Comparison of ENCODE assay signal across 22 mouse cellular contexts in genomic region chr11:101764546-101764945, GRCm38 (mm10). TPM values are rescaled to one million over a fixed set of nuclear protein-coding genes. Genes with fewer than 3 reads are reported as not detected.
A peak's percentile ranks its signal among the peaks of the same experiment; 100 is the strongest.
DNase-seq lines count a peak whose midpoint lies in the region; ATAC-seq lines count a peak whose summit lies in the region.
"Had no signal": no experiment of that assay in that cellular context is flagged by ENCODE, and none has a peak within 500 bp of the region (broad histone marks: within the 10 kb centered on the region; RNA-seq: fewer than 3 reads in every experiment).

No protein-coding gene starts in this region.

- H3K36me3 ChIP-seq in midbrain, embryonic 11.5 days (ENCODE audit: control insufficient read depth, insufficient read depth, low read length): peaks cover 23% of the 10 kb centered on the region
- peaks cover 86% of the 10 kb centered on the region for H3K36me3 ChIP-seq in midbrain, embryonic 13.5 days

- H3K4me2 ChIP-seq in midbrain, embryonic 11.5 days: no peak overlapping the region
- no peak overlapping the region for H3K4me2 ChIP-seq in midbrain, embryonic 13.5 days (replicated peaks)

- intact Hi-C loops in heart, postnatal 25 days (cut with DNase I): loop anchor here (1.0 kb wide), 1 partner anchor 50 kb away; no protein-coding TSS in a partner anchor

- H3K9ac ChIP-seq in midbrain, embryonic 11.5 days (ENCODE audit: low read length): no peak overlapping the region
- H3K9ac ChIP-seq in midbrain, embryonic 13.5 days (replicated peaks): no peak overlapping the region

- H3K4me3 ChIP-seq in midbrain, embryonic 11.5 days (ENCODE audit: low read depth, low read length): no peak overlapping the region
- H3K4me3 ChIP-seq in midbrain, embryonic 13.5 days (replicated peaks): no peak overlapping the region

- no peaks in the 10 kb centered on the region for H3K9me3 ChIP-seq in midbrain, embryonic 11.5 days (ENCODE audit: control insufficient read depth, low read length)
- no peaks in the 10 kb centered on the region for H3K9me3 ChIP-seq in midbrain, embryonic 13.5 days
- H3K9me3 ChIP-seq: G1E had no signal

- ATAC-seq in midbrain, embryonic 11.5 days (ENCODE audit: low FRiP score): no peak
- no peak for ATAC-seq in midbrain, embryonic 13.5 days
- ATAC-seq: activated CD4-positive, CD25-positive, alpha-beta regulatory T cell, adult 4 months; CD4-positive, CD25-positive, alpha-beta regulatory T cell, adult 4 months; Patski had no signal

- H3K27ac ChIP-seq in midbrain, embryonic 11.5 days (ENCODE audit: low read depth, low read length): no peak overlapping the region
- no peak overlapping the region for H3K27ac ChIP-seq in midbrain, embryonic 13.5 days

- no peaks in the 10 kb centered on the region for H3K27me3 ChIP-seq in midbrain, embryonic 11.5 days (ENCODE audit: control insufficient read depth, insufficient read depth, low read length)
- H3K27me3 ChIP-seq in midbrain, embryonic 13.5 days: no peaks in the 10 kb centered on the region
- H3K27me3 ChIP-seq: CH12.LX, Patski had no signal

- no peaks in the 10 kb centered on the region for H3K4me1 ChIP-seq in midbrain, embryonic 11.5 days (ENCODE audit: control insufficient read depth, insufficient read depth, low read length)
- no peaks in the 10 kb centered on the region for H3K4me1 ChIP-seq in midbrain, embryonic 13.5 days (replicated peaks)

- 90% methylated on average over 8 of the region's 8 CpGs for WGBS in midbrain, embryonic 11.5 days
- WGBS in midbrain, embryonic 13.5 days: 90% methylated on average over 8 of the region's 8 CpGs

- peak; percentile 76 for DNase-seq in heart, adult 11 months
- no peak for DNase-seq in heart, postnatal 25 days (ENCODE audit: low spot score)
- DNase-seq in midbrain, embryonic 11.5 days (ENCODE audit: low spot score, missing footprints): peak; percentile 70
- peak; percentile 50 for DNase-seq in MN1 (ENCODE audit: low spot score)
- no peak for DNase-seq in cerebellum, postnatal 36 days
- DNase-seq: adrenal gland, adult 2 months; adrenal gland, adult 8-10 months; adrenal gland, postnatal 10 days; adrenal gland, postnatal 14 days; adrenal gland, postnatal 25 days; adrenal gland, postnatal 36 days; B cell, adult 2 months; cerebellum, adult 11 months; cerebellum, adult 11-12 months; cerebellum, adult 18-20 months; cerebellum, adult 2 months had no signal

RNA-seq across cellular contexts. Expression of gene Etv4, which starts 20.6 kb away (rescaled TPM):
- under 1 TPM; 0.26 to 0.53 TPM for total RNA-seq in heart, postnatal 25 days (2021)
- 3.8 and 4.6 TPM in 2 replicates for polyA plus RNA-seq in midbrain, embryonic 11.5 days (2014; fragmentation: Nextera tagmentation; extraction: Ambion mirVana)
- 1.9 and 4.1 TPM in 2 replicates for polyA plus RNA-seq in midbrain, embryonic 13.5 days (2015; fragmentation: Nextera tagmentation; extraction: Ambion mirVana)
- polyA plus RNA-seq: CD4-positive, CD25-positive, alpha-beta regulatory T cell, adult 4 months had no signal

RNA-seq across cellular contexts. Expression of gene Dhx8, which starts 31.8 kb away (rescaled TPM):
- total RNA-seq in heart, postnatal 25 days (2021): 10 to 100 TPM; 14.2 to 16.4 TPM
- 39.2 and 41.1 TPM in 2 replicates for polyA plus RNA-seq in midbrain, embryonic 11.5 days (2014; fragmentation: Nextera tagmentation; extraction: Ambion mirVana)
- 39.0 and 41.4 TPM in 2 replicates for polyA plus RNA-seq in midbrain, embryonic 13.5 days (2015; fragmentation: Nextera tagmentation; extraction: Ambion mirVana)

Comparison
In these comparisons a context has a peak if more than half of its experiments do, and no peak if none do; other contexts are left out.
1. DNase-seq: peak in heart, adult 11 months (single experiment), midbrain, embryonic 11.5 days (single experiment) and MN1 (single experiment); none in heart, postnatal 25 days (single experiment) and cerebellum, postnatal 36 days (0 of 2).